Mouse (Mus musculus): Measurements from ENCODE around the gene Eif5b. TPM values are rescaled to one million over a fixed set of nuclear protein-coding genes. Genes with fewer than 3 reads are reported as not detected.
A peak's percentile ranks its signal among the peaks of the same experiment; 100 is the strongest.

The Eif5b gene
- polyA plus RNA-seq, 1 experiment, result 46.4 TPM

DNA sequence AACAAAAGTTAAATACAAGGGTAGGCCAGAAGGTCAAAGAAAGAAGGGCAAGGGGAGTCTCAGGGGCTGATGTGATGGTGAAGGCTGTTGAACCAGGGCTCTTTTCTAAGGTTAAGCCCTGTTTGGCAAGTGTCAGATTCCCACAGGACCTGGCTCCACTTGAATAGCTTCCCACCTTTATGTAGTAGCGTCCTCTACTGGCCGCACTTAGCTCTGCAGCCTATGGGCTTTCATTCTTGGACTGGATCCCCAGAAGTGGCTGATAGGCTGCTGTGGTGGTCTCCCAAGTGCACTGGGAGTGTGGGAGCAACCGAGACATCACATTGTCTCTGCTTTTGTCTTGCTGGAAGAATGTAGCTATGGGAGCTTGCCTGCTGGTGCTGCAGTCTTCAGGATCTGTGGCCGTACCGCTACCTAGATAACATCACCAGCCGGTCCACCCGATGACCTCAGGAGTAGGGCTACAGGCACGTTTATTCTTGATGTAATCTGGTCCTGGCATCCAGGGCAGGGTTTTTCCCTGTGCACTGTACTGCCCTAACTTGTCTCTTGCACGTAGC is 12.0 kb upstream of the Eif5b start:
- H3K4me1 ChIP-seq (ENCODE audit: control insufficient read depth, insufficient read depth, low read length), result no peaks in the 10 kb centered on the region
- H3K27me3 ChIP-seq (ENCODE audit: control insufficient read depth, insufficient read depth, low read length), result no peaks in the 10 kb centered on the region
- H3K4me3 ChIP-seq (ENCODE audit: control insufficient read depth, low read depth, low read length), result no peak overlapping the region
- TF ChIP-seq POLR2A (IDR thresholded peaks at IDR 0.05; ENCODE audit: control insufficient read depth, low read depth, low read length) (no peak), CTCF (IDR thresholded peaks at IDR 0.05; ENCODE audit: control insufficient read depth, insufficient read depth, insufficient replicate concordance, low read depth, low read length) (peak; percentile 62; the same call in 1 of the 2 replicates)
- H3K36me3 ChIP-seq (ENCODE audit: control insufficient read depth, insufficient read depth, low read length), result peaks cover 2% of the 10 kb centered on the region
- no peak overlapping the region for H3K27ac ChIP-seq (ENCODE audit: control insufficient read depth, insufficient read depth, low read depth, low read length)

DNA sequence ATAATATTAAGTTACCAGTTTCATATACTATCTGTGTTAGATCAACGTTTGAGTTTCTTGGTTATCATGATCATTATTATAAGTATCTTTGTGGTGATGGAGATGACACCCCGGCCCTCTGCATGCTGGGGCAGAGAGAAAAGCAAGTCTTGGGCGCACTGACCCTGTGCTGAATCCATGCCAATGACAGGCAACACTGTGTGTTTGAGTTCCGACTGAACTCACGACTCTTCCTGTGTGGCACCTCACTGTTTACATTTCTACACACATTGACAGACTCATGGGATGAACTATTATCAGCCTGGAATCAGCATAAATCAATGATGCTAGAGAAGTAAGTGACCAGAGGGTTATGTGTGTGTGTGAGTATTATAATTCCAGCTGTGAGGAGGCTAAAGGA is 10.0 kb upstream of the Eif5b start:
- Histone ChIP-seq H3K27me3 (ENCODE audit: control insufficient read depth, insufficient read depth, low read length) (no peaks in the 10 kb centered on the region), H3K4me3 (ENCODE audit: control insufficient read depth, low read depth, low read length) (no peak overlapping the region), H3K4me1 (ENCODE audit: control insufficient read depth, insufficient read depth, low read length) (no peaks in the 10 kb centered on the region), H3K36me3 (ENCODE audit: control insufficient read depth, insufficient read depth, low read length) (peaks cover 2% of the 10 kb centered on the region), H3K27ac (ENCODE audit: control insufficient read depth, insufficient read depth, low read depth, low read length) (no peak overlapping the region)
- TF ChIP-seq POLR2A (IDR thresholded peaks at IDR 0.05; ENCODE audit: control insufficient read depth, low read depth, low read length) (no peak), CTCF (IDR thresholded peaks at IDR 0.05; ENCODE audit: control insufficient read depth, insufficient read depth, insufficient replicate concordance, low read depth, low read length) (no peak)

DNA sequence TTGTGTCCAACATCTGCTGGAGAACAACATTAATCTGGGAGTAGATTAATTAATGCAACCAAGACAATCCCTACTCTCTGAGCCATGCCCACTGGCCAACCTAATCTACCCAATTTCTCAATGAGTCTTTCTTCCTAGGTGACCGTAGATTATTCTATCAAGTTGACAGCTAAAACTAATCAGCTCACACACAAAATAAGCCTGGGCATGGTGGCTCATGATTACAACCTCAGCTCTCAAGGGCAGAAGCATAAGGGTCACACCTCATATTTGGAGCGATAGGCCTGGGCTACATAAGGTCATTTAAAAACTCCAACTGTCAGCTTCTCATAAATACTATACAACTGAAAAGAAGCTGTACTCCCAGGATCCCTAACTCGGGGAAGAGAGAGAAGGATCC is 1.6 kb upstream of the Eif5b start:
- Histone ChIP-seq H3K4me1 (ENCODE audit: control insufficient read depth, insufficient read depth, low read length) (peaks cover 3% of the 10 kb centered on the region; the same call in 1 of the 2 replicates), H3K36me3 (ENCODE audit: control insufficient read depth, insufficient read depth, low read length) (peaks cover 3% of the 10 kb centered on the region), H3K4me3 (ENCODE audit: control insufficient read depth, low read depth, low read length) (peak overlapping the region; percentile 95), H3K27me3 (ENCODE audit: control insufficient read depth, insufficient read depth, low read length) (no peaks in the 10 kb centered on the region), H3K27ac (ENCODE audit: control insufficient read depth, insufficient read depth, low read depth, low read length) (peak overlapping the region; percentile 97)
- TF ChIP-seq CTCF (IDR thresholded peaks at IDR 0.05; ENCODE audit: control insufficient read depth, insufficient read depth, insufficient replicate concordance, low read depth, low read length) (no peak), POLR2A (IDR thresholded peaks at IDR 0.05; ENCODE audit: control insufficient read depth, low read depth, low read length) (no peak)

DNA sequence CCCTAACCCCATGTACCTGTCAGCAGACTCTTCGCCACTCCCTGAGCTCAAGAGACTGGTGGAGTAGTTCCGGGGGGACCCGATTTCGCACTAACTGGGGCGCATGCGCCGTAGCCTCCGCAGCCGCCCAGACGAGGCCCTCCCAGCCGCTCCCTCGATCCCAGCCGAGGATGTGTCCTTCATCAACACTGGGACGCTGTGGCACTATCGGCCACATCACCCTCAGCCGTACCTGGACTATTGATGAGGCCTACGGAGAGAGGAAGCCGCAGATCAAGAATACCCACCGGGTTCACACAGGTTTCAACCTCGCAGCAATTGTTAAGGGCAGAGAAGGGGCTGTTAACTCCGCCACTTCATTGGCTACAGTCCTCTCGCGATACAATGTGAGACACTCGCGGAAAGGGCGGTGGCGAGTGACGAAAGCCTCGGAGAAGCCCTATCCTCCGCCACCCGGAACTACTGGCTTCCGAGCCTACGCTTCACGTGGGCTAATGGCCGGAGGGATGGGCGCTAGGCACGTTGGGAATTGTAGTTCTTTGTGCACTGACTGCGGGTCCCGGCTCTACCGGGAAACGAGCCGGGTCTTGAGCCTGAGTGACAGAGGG is 829 bp upstream of the Eif5b start:
- TF ChIP-seq CTCF (IDR thresholded peaks at IDR 0.05; ENCODE audit: control insufficient read depth, insufficient read depth, insufficient replicate concordance, low read depth, low read length) (no peak), POLR2A (IDR thresholded peaks at IDR 0.05; ENCODE audit: control insufficient read depth, low read depth, low read length) (peak; percentile 80)
- peak overlapping the region; percentile 95 for H3K4me3 ChIP-seq (ENCODE audit: control insufficient read depth, low read depth, low read length)
- peaks cover 5% of the 10 kb centered on the region; the same call in 1 of the 2 replicates for H3K4me1 ChIP-seq (ENCODE audit: control insufficient read depth, insufficient read depth, low read length)
- peaks cover 3% of the 10 kb centered on the region for H3K36me3 ChIP-seq (ENCODE audit: control insufficient read depth, insufficient read depth, low read length)
- no peaks in the 10 kb centered on the region for H3K27me3 ChIP-seq (ENCODE audit: control insufficient read depth, insufficient read depth, low read length)
- peak overlapping the region; percentile 97 for H3K27ac ChIP-seq (ENCODE audit: control insufficient read depth, insufficient read depth, low read depth, low read length)

DNA sequence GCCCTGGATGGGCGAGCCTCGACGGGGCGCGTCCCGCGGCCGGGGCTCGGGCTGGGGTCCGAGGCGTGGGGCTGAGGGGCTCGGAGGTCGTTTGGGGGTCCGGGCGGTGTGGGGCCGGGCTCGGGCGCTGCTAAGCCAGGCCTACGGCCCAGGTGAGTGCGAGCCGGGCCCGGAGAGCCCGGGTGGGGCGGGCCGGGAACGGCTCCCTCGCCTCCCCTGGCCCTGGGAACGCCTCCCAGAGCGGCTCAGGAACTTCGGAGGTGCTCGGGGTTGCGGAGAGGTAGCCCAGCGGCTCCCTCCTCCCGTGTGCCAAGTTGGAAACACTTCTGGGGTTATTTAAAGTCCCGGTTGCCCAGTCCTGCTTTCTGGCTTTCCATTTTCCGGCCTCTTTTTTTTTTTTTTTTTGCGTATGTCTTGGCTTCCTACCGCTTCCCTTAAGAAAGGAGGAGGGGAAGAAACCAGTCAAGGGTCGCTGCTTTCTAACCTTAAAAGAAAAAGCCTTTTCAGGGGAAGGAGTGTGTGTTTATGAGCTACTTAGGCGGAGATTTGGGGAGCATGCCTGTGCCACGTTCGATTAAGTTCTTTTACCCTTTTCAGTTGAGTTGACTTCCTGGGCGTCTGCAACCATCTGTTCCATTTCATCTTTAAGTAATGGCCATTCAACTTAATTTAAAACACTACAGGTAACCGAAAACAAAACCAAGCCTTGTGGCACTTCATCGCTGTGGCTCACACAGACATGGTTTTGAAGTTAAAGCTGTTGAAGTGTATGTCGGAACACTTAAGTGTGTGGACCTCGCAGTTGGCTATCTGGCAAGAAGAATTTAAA is 775 bp downstream of the Eif5b start:
- peaks cover 3% of the 10 kb centered on the region for H3K36me3 ChIP-seq (ENCODE audit: control insufficient read depth, insufficient read depth, low read length)
- peak overlapping the region; percentile 95 for H3K4me3 ChIP-seq (ENCODE audit: control insufficient read depth, low read depth, low read length)
- H3K27ac ChIP-seq (ENCODE audit: control insufficient read depth, insufficient read depth, low read depth, low read length), result peak overlapping the region; percentile 97
- H3K4me1 ChIP-seq (ENCODE audit: control insufficient read depth, insufficient read depth, low read length), result peaks cover 7% of the 10 kb centered on the region; the same call in 1 of the 2 replicates
- no peak for TF ChIP-seq CTCF (IDR thresholded peaks at IDR 0.05; ENCODE audit: control insufficient read depth, insufficient read depth, insufficient replicate concordance, low read depth, low read length)
- TF ChIP-seq POLR2A (IDR thresholded peaks at IDR 0.05; ENCODE audit: control insufficient read depth, low read depth, low read length), result no peak
- H3K27me3 ChIP-seq (ENCODE audit: control insufficient read depth, insufficient read depth, low read length), result no peaks in the 10 kb centered on the region

DNA sequence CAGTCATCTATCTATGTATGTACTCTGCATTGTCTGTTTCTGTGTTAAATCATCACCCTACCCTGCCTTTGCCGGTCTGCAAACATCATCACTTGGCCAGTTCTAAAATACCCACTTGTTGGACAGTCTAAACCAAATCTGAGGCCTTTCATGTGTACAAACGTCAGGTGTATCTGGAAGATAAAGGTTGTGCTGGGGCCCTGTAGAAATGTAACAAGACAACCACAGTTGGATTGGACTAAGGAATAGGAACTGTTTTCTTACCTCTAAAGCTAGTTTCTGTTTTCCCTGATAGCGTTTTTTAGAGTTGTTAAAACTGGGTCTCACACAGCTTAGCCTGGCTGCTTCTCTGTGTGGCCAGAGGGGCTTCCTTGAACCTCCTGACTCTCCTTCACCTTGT is 1.7 kb downstream of the Eif5b start:
- Histone ChIP-seq H3K27ac (ENCODE audit: control insufficient read depth, insufficient read depth, low read depth, low read length) (no peak overlapping the region), H3K4me1 (ENCODE audit: control insufficient read depth, insufficient read depth, low read length) (peaks cover 7% of the 10 kb centered on the region; the same call in 1 of the 2 replicates), H3K4me3 (ENCODE audit: control insufficient read depth, low read depth, low read length) (peak overlapping the region; percentile 46), H3K27me3 (ENCODE audit: control insufficient read depth, insufficient read depth, low read length) (no peaks in the 10 kb centered on the region), H3K36me3 (ENCODE audit: control insufficient read depth, insufficient read depth, low read length) (peaks cover 3% of the 10 kb centered on the region)
- TF ChIP-seq POLR2A (IDR thresholded peaks at IDR 0.05; ENCODE audit: control insufficient read depth, low read depth, low read length) (no peak), CTCF (IDR thresholded peaks at IDR 0.05; ENCODE audit: control insufficient read depth, insufficient read depth, insufficient replicate concordance, low read depth, low read length) (no peak)

DNA sequence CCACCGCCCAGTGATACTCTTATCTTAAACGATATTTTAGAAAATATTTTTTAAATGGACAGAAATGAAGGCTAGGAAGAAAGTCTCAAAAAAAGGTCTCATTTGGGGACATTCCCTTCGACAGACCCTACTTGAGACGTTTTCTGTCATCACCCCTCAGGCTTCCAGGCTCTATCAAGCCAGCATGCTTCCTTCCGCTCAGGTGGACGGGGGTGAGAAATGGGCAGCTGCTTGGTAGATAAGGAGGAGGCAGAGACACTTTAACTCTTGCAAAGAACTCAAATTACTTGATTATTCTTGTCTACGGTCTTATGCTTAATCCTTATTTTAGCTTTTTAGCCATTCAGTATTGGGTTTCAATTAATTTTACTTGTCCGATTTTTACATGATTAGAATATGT is 3.0 kb downstream of the Eif5b start:
- H3K4me3 ChIP-seq (ENCODE audit: control insufficient read depth, low read depth, low read length), result peak overlapping the region; percentile 59
- H3K27ac ChIP-seq (ENCODE audit: control insufficient read depth, insufficient read depth, low read depth, low read length), result no peak overlapping the region
- H3K36me3 ChIP-seq (ENCODE audit: control insufficient read depth, insufficient read depth, low read length), result no peaks in the 10 kb centered on the region
- no peaks in the 10 kb centered on the region for H3K27me3 ChIP-seq (ENCODE audit: control insufficient read depth, insufficient read depth, low read length)
- peaks cover 7% of the 10 kb centered on the region; the same call in 1 of the 2 replicates for H3K4me1 ChIP-seq (ENCODE audit: control insufficient read depth, insufficient read depth, low read length)
- TF ChIP-seq CTCF (IDR thresholded peaks at IDR 0.05; ENCODE audit: control insufficient read depth, insufficient read depth, insufficient replicate concordance, low read depth, low read length) (no peak), POLR2A (IDR thresholded peaks at IDR 0.05; ENCODE audit: control insufficient read depth, low read depth, low read length) (no peak)

All from testis, adult 2 months (tissue).